31 mouse cellular contexts compared by ENCODE assay signal in genomic region chr9:96483648-96484047, GRCm38 (mm10). TPM values are rescaled to one million over a fixed set of nuclear protein-coding genes. Genes with fewer than 3 reads are reported as not detected.
DNase-seq lines count a peak whose midpoint lies in the region; ATAC-seq and TF ChIP-seq lines count a peak whose summit lies in the region.
"Had no signal": no experiment of that assay in that cellular context is flagged by ENCODE, and none has a peak within 500 bp of the region (broad histone marks: within the 10 kb centered on the region; RNA-seq: fewer than 3 reads in every experiment).

No protein-coding gene starts in this region.

- H3K9me3 ChIP-seq in liver, postnatal 0 days (ENCODE audit: low read length) = no peaks in the 10 kb centered on the region
- no peaks in the 10 kb centered on the region for H3K9me3 ChIP-seq in liver, embryonic 12.5 days (replicated peaks)
- H3K9me3 ChIP-seq: embryonic facial prominence, embryonic 12.5 days; embryonic facial prominence, embryonic 15.5 days; heart, embryonic 13.5 days had no signal

- no peak for DNase-seq in liver, postnatal 0 days
- DNase-seq in 416B (ENCODE audit: low read depth) (peak; percentile 27), R1 (ENCODE audit: low read depth, low spot score) (peak; percentile 47)
- no peak for DNase-seq in testis, postnatal 14 days (ENCODE audit: low spot score)
- DNase-seq in lung, postnatal 10 days = no peak
- no peak for DNase-seq in yolk sac, embryonic 10.5 days (ENCODE audit: low spot score)
- DNase-seq: adrenal gland, postnatal 10 days; adrenal gland, postnatal 36 days; cerebellum, adult 11 months; cerebellum, adult 2 months; cerebellum, adult 9-11 months; cerebellum, postnatal 25 days; gastrocnemius, postnatal 10 days; heart, adult 18-20 months; heart, postnatal 14 days; heart, postnatal 4 days had no signal

- no peak for TF ChIP-seq CTCF in liver, postnatal 0 days (IDR thresholded peaks at IDR 0.05; ENCODE audit: low read depth)

- no peak for TF ChIP-seq EP300 in liver, postnatal 0 days (IDR thresholded peaks at IDR 0.05; ENCODE audit: low read depth)

- H3K27ac ChIP-seq in liver, postnatal 0 days (ENCODE audit: low read depth) = no peak overlapping the region
- no peak overlapping the region for H3K27ac ChIP-seq in liver, embryonic 12.5 days
- H3K27ac ChIP-seq: embryonic facial prominence, embryonic 12.5 days; embryonic facial prominence, embryonic 15.5 days; heart, embryonic 13.5 days; hindbrain, embryonic 14.5 days; hindbrain, postnatal 0 days had no signal

- no peak overlapping the region for H3K9ac ChIP-seq in liver, postnatal 0 days (replicated peaks)
- H3K9ac ChIP-seq in liver, embryonic 12.5 days = no peak overlapping the region
- H3K9ac ChIP-seq: embryonic facial prominence, embryonic 12.5 days; embryonic facial prominence, embryonic 15.5 days; heart, embryonic 13.5 days; hindbrain, embryonic 14.5 days had no signal

- WGBS in liver, postnatal 0 days (ENCODE audit: insufficient replicate concordance) = 49% methylated on average over 2 of the region's 2 CpGs
- WGBS in liver, embryonic 12.5 days (ENCODE audit: insufficient replicate concordance) = 53% methylated on average over 2 of the region's 2 CpGs

- no peaks in the 10 kb centered on the region for H3K27me3 ChIP-seq in liver, postnatal 0 days (ENCODE audit: insufficient read depth, low read length)
- H3K27me3 ChIP-seq in liver, embryonic 12.5 days (replicated peaks) = no peaks in the 10 kb centered on the region
- H3K27me3 ChIP-seq: embryonic facial prominence, embryonic 12.5 days; embryonic facial prominence, embryonic 15.5 days; heart, embryonic 13.5 days had no signal

- H3K4me3 ChIP-seq in liver, postnatal 0 days (ENCODE audit: low read depth, low read length) = no peak overlapping the region
- no peak overlapping the region for H3K4me3 ChIP-seq in liver, embryonic 12.5 days
- H3K4me3 ChIP-seq: embryonic facial prominence, embryonic 12.5 days; embryonic facial prominence, embryonic 15.5 days; heart, embryonic 13.5 days had no signal

- H3K4me2 ChIP-seq in liver, postnatal 0 days (ENCODE audit: low read depth, low read length) = no peak overlapping the region
- no peak overlapping the region for H3K4me2 ChIP-seq in liver, embryonic 12.5 days
- H3K4me2 ChIP-seq: embryonic facial prominence, embryonic 12.5 days; embryonic facial prominence, embryonic 15.5 days; heart, embryonic 13.5 days; hindbrain, embryonic 14.5 days had no signal

- H3K4me1 ChIP-seq in liver, postnatal 0 days (ENCODE audit: insufficient read depth) = peaks cover 8% of the 10 kb centered on the region; the same call in 1 of the 2 replicates
- H3K4me1 ChIP-seq in liver, embryonic 12.5 days = peaks cover 13% of the 10 kb centered on the region
- H3K4me1 ChIP-seq: embryonic facial prominence, embryonic 12.5 days; embryonic facial prominence, embryonic 15.5 days; heart, embryonic 13.5 days had no signal

- H3K36me3 ChIP-seq in liver, postnatal 0 days (replicated peaks; ENCODE audit: insufficient read depth, low read length) = no peaks in the 10 kb centered on the region
- no peaks in the 10 kb centered on the region for H3K36me3 ChIP-seq in liver, embryonic 12.5 days
- H3K36me3 ChIP-seq: embryonic facial prominence, embryonic 12.5 days; embryonic facial prominence, embryonic 15.5 days; heart, embryonic 13.5 days had no signal

- ATAC-seq in liver, postnatal 0 days = peak; percentile 8; the same call in 1 of the 2 replicates
- ATAC-seq in liver, embryonic 12.5 days = no peak
- peak; percentile 62 for ATAC-seq in megakaryocyte, adult 5-6 weeks (ENCODE audit: poor library complexity, severe bottlenecking)
- ATAC-seq: CD4-positive, CD25-positive, alpha-beta regulatory T cell, adult 4 months; forebrain, embryonic 16.5 days; hindbrain, postnatal 0 days; inflammation-experienced regulatory T-cells, adult 6 months had no signal

RNA-seq across cellular contexts. Expression of gene Rnf7, which starts 5.2 kb away (rescaled TPM):
- 58.6 and 62.4 TPM in 2 replicates for polyA plus RNA-seq in liver, postnatal 0 days (2015; fragmentation: Nextera tagmentation; extraction: Ambion mirVana)
- 104 and 110 TPM in 2 replicates for polyA plus RNA-seq in liver, embryonic 12.5 days (2016; fragmentation: Nextera tagmentation; extraction: Ambion mirVana)
- total RNA-seq in megakaryocyte, adult 5-6 weeks (2015) = 88.1 and 98.8 TPM in 2 replicates
- total RNA-seq in megakaryocyte, adult 5-6 weeks (2017) = 34.4 and 35.8 TPM in 2 replicates

RNA-seq across cellular contexts. Expression of gene Gm28729, which starts 41.4 kb away (rescaled TPM):
- not detected in 2 replicates for polyA plus RNA-seq in liver, postnatal 0 days (2015; fragmentation: Nextera tagmentation; extraction: Ambion mirVana)
- not detected in 2 replicates for polyA plus RNA-seq in liver, embryonic 12.5 days (2016; fragmentation: Nextera tagmentation; extraction: Ambion mirVana)
- 0.42 TPM in 1 of 2 replicates, not detected in the other for total RNA-seq in megakaryocyte, adult 5-6 weeks (2015)
- 0.20 TPM in 1 of 2 replicates, not detected in the other for total RNA-seq in megakaryocyte, adult 5-6 weeks (2017)
- total RNA-seq: adrenal gland, postnatal 36 days; common myeloid progenitor, adult 5-6 weeks; gastrocnemius, adult 18-20 months; heart, adult 18-20 months; heart, postnatal 14 days; heart, postnatal 4 days had no signal
- polyA plus RNA-seq: C2C12; CD4-positive, CD25-positive, alpha-beta regulatory T cell, adult 4 months; embryonic facial prominence, embryonic 12.5 days; forebrain, embryonic 11.5 days; heart, embryonic 13.5 days; heart, embryonic 16.5 days; inflammation-experienced regulatory T-cells, adult 6 months had no signal

Comparison
In these comparisons a context has a peak if more than half of its experiments do, and no peak if none do; other contexts are left out.
1. DNase-seq: peak in 416B (single experiment) and R1 (single experiment); none in liver, postnatal 0 days (single experiment), testis, postnatal 14 days (single experiment), lung, postnatal 10 days (single experiment) and yolk sac, embryonic 10.5 days (single experiment).